Mouse (Mus musculus): ENCODE measurements around the gene Ccdc148. TPM values are rescaled to one million over a fixed set of nuclear protein-coding genes. Genes with fewer than 3 reads are reported as not detected.

Gene Ccdc148
- polyA plus RNA-seq, 1 experiment from 2014 or later: 1.6 TPM

GRCm38 (mm10) chr2:59171533-59171932 is 11.1 kb upstream of the Ccdc148 start:
- no peak for ATAC-seq (ENCODE audit: insufficient number of reproducible peaks, insufficient read depth, low FRiP score, low read depth)
- no peaks in the 10 kb centered on the region for H3K27me3 ChIP-seq (ENCODE audit: control insufficient read depth, insufficient read depth, low read length)
- H3K4me2 ChIP-seq (replicated peaks; ENCODE audit: low read depth, low read length): no peak overlapping the region
- no peak overlapping the region for H3K27ac ChIP-seq (ENCODE audit: low read length)
- peaks cover 8% of the 10 kb centered on the region; the same call in 1 of the 2 replicates for H3K4me1 ChIP-seq (ENCODE audit: control insufficient read depth, insufficient read depth, low read length)
- no peak overlapping the region for H3K4me3 ChIP-seq (ENCODE audit: low read depth, low read length)
- H3K36me3 ChIP-seq (ENCODE audit: control insufficient read depth, insufficient read depth, low read length): no peaks in the 10 kb centered on the region
- H3K9me3 ChIP-seq (ENCODE audit: control insufficient read depth, low read depth, low read length): no peaks in the 10 kb centered on the region
- 64% methylated on average over 5 of the region's 5 CpGs for WGBS
- H3K9ac ChIP-seq (replicated peaks; ENCODE audit: low read depth, low read length): no peak overlapping the region

DNA sequence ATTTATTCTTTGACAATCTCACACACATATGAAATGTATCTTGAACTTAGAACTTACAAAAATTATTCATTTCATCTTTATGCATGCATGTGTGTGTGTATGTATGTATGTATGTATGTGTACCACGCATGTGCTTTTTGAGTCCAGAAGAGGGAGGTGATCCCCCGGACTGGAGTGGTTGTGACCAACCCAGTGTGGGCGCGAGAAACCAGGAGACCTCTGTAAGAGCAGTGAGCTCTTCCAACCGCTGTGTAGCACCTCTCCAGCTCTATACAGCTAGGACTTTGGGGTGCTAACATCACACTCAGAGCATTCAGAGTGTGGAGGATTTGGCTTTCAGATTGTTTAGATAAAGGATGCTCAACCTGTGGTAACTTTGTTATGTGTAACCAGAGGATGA is 10.1 kb upstream of the Ccdc148 start:
- Histone ChIP-seq H3K9ac (replicated peaks; ENCODE audit: low read depth, low read length) (no peak overlapping the region), H3K9me3 (ENCODE audit: control insufficient read depth, low read depth, low read length) (no peaks in the 10 kb centered on the region), H3K27ac (ENCODE audit: low read length) (no peak overlapping the region), H3K36me3 (ENCODE audit: control insufficient read depth, insufficient read depth, low read length) (no peaks in the 10 kb centered on the region), H3K4me3 (ENCODE audit: low read depth, low read length) (no peak overlapping the region), H3K27me3 (ENCODE audit: control insufficient read depth, insufficient read depth, low read length) (no peaks in the 10 kb centered on the region), H3K4me1 (ENCODE audit: control insufficient read depth, insufficient read depth, low read length) (peaks cover 5% of the 10 kb centered on the region; the same call in 1 of the 2 replicates), H3K4me2 (replicated peaks; ENCODE audit: low read depth, low read length) (no peak overlapping the region)
- WGBS: 88% methylated on average over 5 of the region's 5 CpGs
- no peak for ATAC-seq (ENCODE audit: insufficient number of reproducible peaks, insufficient read depth, low FRiP score, low read depth)

- peak overlapping the region; percentile 56; the same call in 1 of the 2 replicates for H3K27ac ChIP-seq (ENCODE audit: low read length)
- H3K4me3 ChIP-seq (ENCODE audit: low read depth, low read length): no peak overlapping the region
- 60% methylated on average over 3 of the region's 3 CpGs for WGBS
- H3K9me3 ChIP-seq (ENCODE audit: control insufficient read depth, low read depth, low read length): no peaks in the 10 kb centered on the region
- no peaks in the 10 kb centered on the region for H3K27me3 ChIP-seq (ENCODE audit: control insufficient read depth, insufficient read depth, low read length)
- H3K4me1 ChIP-seq (ENCODE audit: control insufficient read depth, insufficient read depth, low read length): peaks cover 5% of the 10 kb centered on the region; the same call in 1 of the 2 replicates
- H3K9ac ChIP-seq (replicated peaks; ENCODE audit: low read depth, low read length): no peak overlapping the region
- no peak overlapping the region for H3K4me2 ChIP-seq (replicated peaks; ENCODE audit: low read depth, low read length)
- no peaks in the 10 kb centered on the region for H3K36me3 ChIP-seq (ENCODE audit: control insufficient read depth, insufficient read depth, low read length)
- no peak for ATAC-seq (ENCODE audit: insufficient number of reproducible peaks, insufficient read depth, low FRiP score, low read depth)
These were observed 9.7 kb upstream of the Ccdc148 start for GRCm38 (mm10) chr2:59170208-59170589.

DNA sequence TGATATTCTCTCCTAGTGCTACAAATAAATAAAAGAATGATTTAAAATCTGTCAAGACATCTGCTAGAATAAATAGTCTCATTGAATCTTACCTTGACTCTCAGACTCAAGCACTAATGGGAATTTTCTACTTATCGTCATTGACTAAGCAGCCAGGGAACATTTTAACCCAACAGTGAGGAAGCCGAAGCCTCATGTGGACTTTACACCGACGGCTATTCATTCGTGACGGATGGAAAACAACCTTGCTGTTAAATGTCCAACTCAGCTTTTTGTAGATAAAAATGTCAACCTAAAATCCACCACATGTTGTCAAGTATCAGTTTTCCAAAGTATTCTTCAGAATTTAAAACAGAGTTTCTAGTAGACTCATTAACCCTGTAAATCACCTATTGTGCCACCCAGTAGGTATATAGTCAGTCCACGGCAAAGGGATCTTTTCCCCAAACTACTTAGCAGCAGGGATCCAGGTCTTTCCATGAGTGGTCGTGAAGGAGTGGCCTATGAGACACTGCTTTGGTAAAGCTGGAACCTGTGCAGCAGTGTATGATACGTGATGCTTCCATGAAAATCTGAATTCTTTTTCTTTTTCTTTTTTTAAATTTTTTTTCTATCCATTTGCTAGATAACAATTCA is 9.2 kb upstream of the Ccdc148 start:
- Histone ChIP-seq H3K9ac (replicated peaks; ENCODE audit: low read depth, low read length) (no peak overlapping the region), H3K4me1 (ENCODE audit: control insufficient read depth, insufficient read depth, low read length) (peaks cover 5% of the 10 kb centered on the region; the same call in 1 of the 2 replicates)
- WGBS: 38% methylated on average over 9 of the region's 9 CpGs

DNA sequence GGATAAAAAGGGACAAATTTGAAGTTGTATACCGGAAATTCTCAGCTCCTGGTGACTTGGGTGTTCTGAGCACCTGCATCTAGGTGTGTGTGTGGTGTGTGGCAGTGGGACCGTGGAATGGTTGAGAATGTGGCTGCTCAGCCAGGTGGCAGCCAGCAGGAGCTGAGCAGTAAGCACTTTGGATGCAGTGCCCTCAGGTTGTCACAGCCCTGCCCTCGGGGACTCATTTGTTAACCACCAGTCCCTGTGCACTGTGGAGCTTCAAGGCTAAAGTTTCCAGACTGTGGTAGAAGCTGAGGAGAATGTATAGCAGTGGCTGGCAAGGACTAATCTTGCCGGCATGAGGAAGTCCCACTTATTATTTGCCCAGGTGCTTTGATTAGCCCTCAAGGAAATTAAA is 7.3 kb upstream of the Ccdc148 start:
- 63% methylated on average over 4 of the region's 4 CpGs for WGBS

More for the DNA sequence above, 9.2 kb upstream of the Ccdc148 start:
- no peak for ATAC-seq (ENCODE audit: insufficient number of reproducible peaks, insufficient read depth, low FRiP score, low read depth)
- peak overlapping the region; percentile 56; the same call in 1 of the 2 replicates for H3K27ac ChIP-seq (ENCODE audit: low read length)
- H3K36me3 ChIP-seq (ENCODE audit: control insufficient read depth, insufficient read depth, low read length): no peaks in the 10 kb centered on the region
- H3K4me2 ChIP-seq (replicated peaks; ENCODE audit: low read depth, low read length): no peak overlapping the region
- no peak overlapping the region for H3K4me3 ChIP-seq (ENCODE audit: low read depth, low read length)
- H3K9me3 ChIP-seq (ENCODE audit: control insufficient read depth, low read depth, low read length): no peaks in the 10 kb centered on the region
- H3K27me3 ChIP-seq (ENCODE audit: control insufficient read depth, insufficient read depth, low read length): no peaks in the 10 kb centered on the region

DNA sequence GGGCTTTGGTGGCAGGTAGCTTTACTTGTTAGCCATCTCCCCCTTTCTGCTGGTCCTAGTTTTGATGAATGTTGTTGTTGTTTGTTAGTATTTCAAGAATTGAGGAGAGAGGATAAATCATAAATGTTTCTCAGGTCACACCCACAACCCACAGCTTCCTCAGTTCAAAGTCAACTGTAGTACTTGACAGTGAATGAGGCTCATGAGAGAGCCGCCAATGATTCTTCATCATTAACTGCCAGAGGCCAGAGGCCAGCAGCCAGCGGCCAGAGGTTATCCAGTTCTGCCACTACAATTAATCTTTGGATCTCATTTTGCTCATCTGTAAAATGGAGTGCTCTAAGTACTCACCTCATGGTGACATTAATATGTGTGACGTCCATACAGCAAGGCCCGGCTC is 6.5 kb upstream of the Ccdc148 start:
- Histone ChIP-seq H3K9me3 (ENCODE audit: control insufficient read depth, low read depth, low read length) (no peaks in the 10 kb centered on the region), H3K4me1 (ENCODE audit: control insufficient read depth, insufficient read depth, low read length) (peaks cover 19% of the 10 kb centered on the region), H3K4me3 (ENCODE audit: low read depth, low read length) (no peak overlapping the region), H3K36me3 (ENCODE audit: control insufficient read depth, insufficient read depth, low read length) (no peaks in the 10 kb centered on the region), H3K9ac (replicated peaks; ENCODE audit: low read depth, low read length) (no peak overlapping the region), H3K4me2 (replicated peaks; ENCODE audit: low read depth, low read length) (no peak overlapping the region), H3K27ac (ENCODE audit: low read length) (no peak overlapping the region; the same call in 1 of the 2 replicates), H3K27me3 (ENCODE audit: control insufficient read depth, insufficient read depth, low read length) (no peaks in the 10 kb centered on the region)
- ATAC-seq (ENCODE audit: insufficient number of reproducible peaks, insufficient read depth, low FRiP score, low read depth): no peak
- WGBS: 61% methylated on average over 4 of the region's 4 CpGs

More for the DNA sequence above, 7.3 kb upstream of the Ccdc148 start:
- Histone ChIP-seq H3K9me3 (ENCODE audit: control insufficient read depth, low read depth, low read length) (no peaks in the 10 kb centered on the region), H3K27ac (ENCODE audit: low read length) (peak overlapping the region; percentile 44; the same call in 1 of the 2 replicates), H3K27me3 (ENCODE audit: control insufficient read depth, insufficient read depth, low read length) (no peaks in the 10 kb centered on the region), H3K4me3 (ENCODE audit: low read depth, low read length) (no peak overlapping the region), H3K4me1 (ENCODE audit: control insufficient read depth, insufficient read depth, low read length) (peaks cover 15% of the 10 kb centered on the region), H3K36me3 (ENCODE audit: control insufficient read depth, insufficient read depth, low read length) (no peaks in the 10 kb centered on the region), H3K4me2 (replicated peaks; ENCODE audit: low read depth, low read length) (no peak overlapping the region), H3K9ac (replicated peaks; ENCODE audit: low read depth, low read length) (no peak overlapping the region)
- 0 out of 2 replicates have a peak, but pooled peaks have one; percentile 59 for ATAC-seq (ENCODE audit: insufficient number of reproducible peaks, insufficient read depth, low FRiP score, low read depth)

- Histone ChIP-seq H3K4me3 (ENCODE audit: low read depth, low read length) (peak overlapping the region; percentile 96), H3K4me1 (ENCODE audit: control insufficient read depth, insufficient read depth, low read length) (peaks cover 16% of the 10 kb centered on the region), H3K27ac (ENCODE audit: low read length) (no peak overlapping the region), H3K9me3 (ENCODE audit: control insufficient read depth, low read depth, low read length) (no peaks in the 10 kb centered on the region), H3K36me3 (ENCODE audit: control insufficient read depth, insufficient read depth, low read length) (no peaks in the 10 kb centered on the region), H3K27me3 (ENCODE audit: control insufficient read depth, insufficient read depth, low read length) (no peaks in the 10 kb centered on the region), H3K4me2 (replicated peaks; ENCODE audit: low read depth, low read length) (peak overlapping the region; percentile 70), H3K9ac (replicated peaks; ENCODE audit: low read depth, low read length) (0 out of 2 replicates have a peak overlapping the region, but pooled peaks have one; percentile 86)
- no peak for ATAC-seq (ENCODE audit: insufficient number of reproducible peaks, insufficient read depth, low FRiP score, low read depth)
- 29% methylated on average over 8 of the region's 8 CpGs for WGBS
These were observed 1.8 kb upstream of the Ccdc148 start for GRCm38 (mm10) chr2:59162285-59162600.

DNA sequence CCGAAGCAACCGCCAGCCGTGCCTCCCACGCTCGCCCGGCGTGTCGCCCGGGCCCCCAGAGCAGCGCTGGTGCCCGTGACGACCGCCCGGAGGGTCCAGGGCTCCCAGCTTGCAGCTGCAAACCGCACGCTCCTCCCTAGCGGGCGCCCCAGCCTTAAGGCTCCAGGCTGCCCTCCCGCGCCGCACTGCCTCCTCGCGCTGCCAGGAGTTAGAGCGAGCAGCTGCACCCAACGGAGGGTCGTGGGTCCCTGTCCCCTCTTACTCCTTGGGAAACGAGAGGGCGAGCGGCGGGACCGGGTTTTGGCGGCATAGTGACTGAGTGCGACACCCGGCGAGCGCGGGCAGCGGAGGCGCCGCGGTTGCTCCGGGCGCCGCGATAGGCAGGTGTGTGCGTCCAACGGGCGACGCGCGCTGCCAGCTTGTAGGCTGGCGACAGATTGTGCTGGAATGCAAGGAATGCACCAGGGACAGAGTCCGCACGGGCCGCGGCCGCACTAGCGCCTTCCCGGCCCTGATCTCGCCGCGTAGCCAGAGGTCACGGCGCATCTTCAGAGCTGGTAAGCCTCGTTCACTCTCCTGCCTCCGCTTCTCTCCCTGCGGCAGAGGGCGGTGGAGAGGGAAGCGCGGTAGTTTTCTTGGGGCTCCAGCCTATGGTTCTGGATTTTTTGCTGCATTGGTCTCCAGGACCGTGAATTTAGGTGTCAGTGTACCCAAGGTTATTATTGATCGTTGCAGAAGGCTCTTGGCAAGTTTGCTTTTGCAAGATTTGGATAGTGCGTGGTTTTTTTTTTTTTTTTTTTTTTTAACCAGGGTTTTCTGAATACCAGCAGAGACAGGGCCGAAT is 1.2 kb upstream of the Ccdc148 start:
- Histone ChIP-seq H3K4me3 (ENCODE audit: low read depth, low read length) (peak overlapping the region; percentile 96), H3K27ac (ENCODE audit: low read length) (peak overlapping the region; percentile 90), H3K9ac (replicated peaks; ENCODE audit: low read depth, low read length) (peak overlapping the region; percentile 86), H3K27me3 (ENCODE audit: control insufficient read depth, insufficient read depth, low read length) (no peaks in the 10 kb centered on the region), H3K4me1 (ENCODE audit: control insufficient read depth, insufficient read depth, low read length) (peaks cover 16% of the 10 kb centered on the region), H3K36me3 (ENCODE audit: control insufficient read depth, insufficient read depth, low read length) (no peaks in the 10 kb centered on the region), H3K9me3 (ENCODE audit: control insufficient read depth, low read depth, low read length) (no peaks in the 10 kb centered on the region), H3K4me2 (replicated peaks; ENCODE audit: low read depth, low read length) (peak overlapping the region; percentile 70)
- WGBS: 1% methylated on average over 68 of the region's 74 CpGs
- ATAC-seq (ENCODE audit: insufficient number of reproducible peaks, insufficient read depth, low FRiP score, low read depth): peak; percentile 61
